8 mouse cellular contexts compared by ENCODE assay signal in the genomic region with DNA sequence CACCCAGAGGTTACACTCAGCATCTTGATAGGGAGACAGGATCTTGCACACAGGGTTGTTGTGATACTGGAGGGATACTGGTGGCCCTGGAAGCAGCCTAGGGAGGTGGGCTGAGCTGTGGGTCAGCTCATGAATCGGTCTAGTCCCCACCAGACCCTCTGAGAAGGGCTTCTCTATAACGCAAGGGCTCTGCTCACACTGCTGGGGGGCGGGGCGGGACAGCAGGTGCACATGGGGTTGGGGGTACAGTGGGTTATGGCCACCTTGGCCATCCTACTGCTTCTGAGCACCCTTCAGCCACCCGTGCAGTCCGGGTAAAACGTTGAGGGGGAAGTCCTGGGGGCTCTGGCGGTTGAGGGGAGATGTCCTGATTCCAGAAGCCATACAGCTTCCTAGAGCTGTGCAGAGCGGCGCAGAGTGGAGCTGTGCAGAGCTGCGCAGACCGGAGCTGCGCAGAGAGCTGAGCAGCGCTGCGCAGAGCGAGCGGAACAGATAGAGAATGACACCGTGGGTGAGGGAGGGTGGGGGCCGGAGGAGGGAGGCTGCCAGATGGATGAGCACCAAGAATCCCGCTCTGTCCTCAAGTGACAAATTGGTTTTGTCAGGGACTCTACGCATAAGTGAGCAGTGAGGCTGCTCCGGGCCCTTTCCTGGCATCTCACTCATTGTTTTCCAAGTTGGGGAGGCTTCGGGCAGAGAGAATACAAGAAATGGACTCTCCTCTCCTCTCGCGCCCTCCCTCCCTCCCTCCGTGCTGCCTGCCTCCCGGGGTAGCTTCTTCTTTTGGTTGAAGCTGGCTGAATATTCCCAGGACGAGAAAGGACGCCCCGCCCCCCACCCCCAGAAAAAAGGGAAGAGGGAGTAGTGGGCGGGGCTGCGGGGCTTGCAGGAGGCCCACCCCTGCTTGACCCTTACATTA. TPM values are rescaled to one million over a fixed set of nuclear protein-coding genes. Genes with fewer than 3 reads are reported as not detected.
DNase-seq lines count a peak whose midpoint lies in the region; ATAC-seq and TF ChIP-seq lines count a peak whose summit lies in the region.

No protein-coding gene starts in this region.

- peaks cover 10 to 48% of the 10 kb centered on the region in 2 experiments for H3K4me1 ChIP-seq in CH12.LX (ENCODE audit: control insufficient read depth in 1 of 2, insufficient read depth in 2 of 2)
- peaks cover 79% of the 10 kb centered on the region for H3K4me1 ChIP-seq in embryonic facial prominence, embryonic 10.5 days
- peaks cover 8% of the 10 kb centered on the region for H3K4me1 ChIP-seq in liver, postnatal 0 days (ENCODE audit: insufficient read depth)
- peaks cover 60% of the 10 kb centered on the region for H3K4me1 ChIP-seq in neural tube, embryonic 12.5 days

- 0 out of 2 replicates have a peak, but pooled peaks have one; percentile 20 for TF ChIP-seq POLR2A in CH12.LX (IDR thresholded peaks at IDR 0.05; ENCODE audit: low read depth, low read length)

- no peaks in the 10 kb centered on the region for H3K36me3 ChIP-seq in CH12.LX (replicated peaks in 1 of 2; ENCODE audit: control insufficient read depth in 1 of 2, insufficient read depth in 1 of 2, low read length in 1 of 2)
- no peaks in the 10 kb centered on the region for H3K36me3 ChIP-seq in embryonic facial prominence, embryonic 10.5 days (replicated peaks)
- H3K36me3 ChIP-seq in liver, postnatal 0 days (replicated peaks; ENCODE audit: insufficient read depth, low read length) = no peaks in the 10 kb centered on the region
- H3K36me3 ChIP-seq in neural tube, embryonic 12.5 days = peaks cover 8% of the 10 kb centered on the region

- no peaks in the 10 kb centered on the region for H3K9me3 ChIP-seq in CH12.LX (replicated peaks; ENCODE audit: low read length)
- no peaks in the 10 kb centered on the region for H3K9me3 ChIP-seq in embryonic facial prominence, embryonic 10.5 days
- no peaks in the 10 kb centered on the region for H3K9me3 ChIP-seq in liver, postnatal 0 days (ENCODE audit: low read length)
- no peaks in the 10 kb centered on the region for H3K9me3 ChIP-seq in neural tube, embryonic 12.5 days

- dilution Hi-C loops in CH12.LX (cut with MboI; ENCODE audit: extremely low pct_ligation_motif_present, extremely low pct_unique_long_range_greater_than_20kb, low sequenced_read_pairs) = no loop called here

- no peak for TF ChIP-seq CTCF in CH12.LX (conservative IDR thresholded peaks at IDR 0.05 in 1 of 2, IDR thresholded peaks at IDR 0.05 in 1 of 2; ENCODE audit: low read depth in 2 of 2, low read length in 2 of 2)
- no peak for TF ChIP-seq CTCF in liver, postnatal 0 days (IDR thresholded peaks at IDR 0.05; ENCODE audit: low read depth)

- peak; percentile 65; the same call in 1 of the 2 replicates for ATAC-seq in liver, postnatal 0 days
- ATAC-seq in neural tube, embryonic 12.5 days (ENCODE audit: low FRiP score, low read depth) = peak; percentile 85

- no peak for TF ChIP-seq RAD21 in CH12.LX (IDR thresholded peaks at IDR 0.05; ENCODE audit: low read depth, low read length)

- DNase-seq in CH12.LX (ENCODE audit: extremely low read depth) = no peak
- DNase-seq in adrenal gland, adult 8-10 months = peak; percentile 56
- DNase-seq in embryonic facial prominence, embryonic 10.5 days (ENCODE audit: low spot score) = peak; percentile 75
- peak; percentile 56 to 68 for DNase-seq in heart, postnatal 14 days
- peak; percentile 73 to 77 for DNase-seq in layer of hippocampus, adult 8-10 months (ENCODE audit: low spot score in 2 of 2)
- DNase-seq in liver, postnatal 0 days = peak; percentile 44
- peak; percentile 48 to 65 for DNase-seq in thymus, postnatal 36 days

- H3K4me2 ChIP-seq in CH12.LX (ENCODE audit: insufficient read depth, low read depth, poor library complexity, severe bottlenecking) = peak overlapping the region; percentile 79
- H3K4me2 ChIP-seq in liver, postnatal 0 days (ENCODE audit: low read depth, low read length) = peak overlapping the region; percentile 70
- peak overlapping the region; percentile 62 for H3K4me2 ChIP-seq in neural tube, embryonic 12.5 days (replicated peaks)

- H3K79me2 ChIP-seq in CH12.LX (replicated peaks; ENCODE audit: control insufficient read depth, extremely low read depth, insufficient read depth, poor library complexity, severe bottlenecking) = no peaks in the 10 kb centered on the region

- peak overlapping the region in 2 of 3 experiments; percentile 27 to 30 for H3K4me3 ChIP-seq in CH12.LX (replicated peaks in 1 of 3; ENCODE audit: low read depth in 2 of 3, low read length in 2 of 3, poor library complexity in 1 of 3)
- peak overlapping the region; percentile 56 for H3K4me3 ChIP-seq in embryonic facial prominence, embryonic 10.5 days
- peak overlapping the region; percentile 24; the same call in 1 of the 2 replicates for H3K4me3 ChIP-seq in liver, postnatal 0 days (ENCODE audit: low read depth, low read length)
- H3K4me3 ChIP-seq in neural tube, embryonic 12.5 days = peak overlapping the region; percentile 21

- no peak for TF ChIP-seq EP300 in CH12.LX (IDR thresholded peaks at IDR 0.05; ENCODE audit: low read length)
- no peak for TF ChIP-seq EP300 in liver, postnatal 0 days (IDR thresholded peaks at IDR 0.05; ENCODE audit: low read depth)

- no peak overlapping the region for H3K27ac ChIP-seq in CH12.LX (ENCODE audit: insufficient read depth, low read depth)
- H3K27ac ChIP-seq in embryonic facial prominence, embryonic 10.5 days (replicated peaks) = peak overlapping the region; percentile 83
- no peak overlapping the region for H3K27ac ChIP-seq in liver, postnatal 0 days (ENCODE audit: low read depth)
- H3K27ac ChIP-seq in neural tube, embryonic 12.5 days = peak overlapping the region; percentile 93

- in situ Hi-C loops in CH12.LX (cut with MboI; ENCODE audit: low pct_ligation_motif_present, low pct_unique_long_range_greater_than_20kb, low sequenced_read_pairs) = no loop called here

- intact Hi-C loops in heart, postnatal 14 days (cut with DNase I) = no loop called here

- peaks cover 8% of the 10 kb centered on the region for H3K27me3 ChIP-seq in CH12.LX (replicated peaks)
- peaks cover 24% of the 10 kb centered on the region; the same call in 1 of the 2 replicates for H3K27me3 ChIP-seq in embryonic facial prominence, embryonic 10.5 days (replicated peaks; ENCODE audit: low read depth, poor library complexity, severe bottlenecking)
- H3K27me3 ChIP-seq in liver, postnatal 0 days (ENCODE audit: insufficient read depth, low read length) = no peaks in the 10 kb centered on the region
- no peaks in the 10 kb centered on the region for H3K27me3 ChIP-seq in neural tube, embryonic 12.5 days (replicated peaks)

- WGBS in embryonic facial prominence, embryonic 10.5 days = 8% methylated on average over 32 of the region's 32 CpGs
- 10% methylated on average over 32 of the region's 32 CpGs for WGBS in liver, postnatal 0 days (ENCODE audit: insufficient replicate concordance)
- WGBS in neural tube, embryonic 12.5 days = 6% methylated on average over 32 of the region's 32 CpGs

- H3K9ac ChIP-seq in CH12.LX (ENCODE audit: insufficient read depth, low read depth) = peak overlapping the region; percentile 18; the same call in 1 of the 2 replicates
- no peak overlapping the region for H3K9ac ChIP-seq in liver, postnatal 0 days (replicated peaks)
- H3K9ac ChIP-seq in neural tube, embryonic 12.5 days = peak overlapping the region; percentile 56

RNA-seq across cellular contexts. Expression of a gene that starts 16.6 kb away (rescaled TPM):
- not detected in 2 replicates for total RNA-seq in CH12.LX (2012; rRNA removed)
- not detected in 2 replicates for total RNA-seq in CH12.LX (2014; rRNA removed)
- not detected in 2 replicates for polyA plus RNA-seq in CH12.LX (2012; ENCODE audit: insufficient read length, low read depth)
- 100 to 1,000 TPM in 2 of 4 experiments, 10 to 100 TPM in 2; 43.8 to 117 (median 81.5) TPM for total RNA-seq in adrenal gland, adult 8-10 months (2022)
- 18.1 and 23.2 TPM in 2 replicates for polyA plus RNA-seq in embryonic facial prominence, embryonic 10.5 days (2016; fragmentation: Nextera tagmentation; extraction: Ambion mirVana)
- total RNA-seq in heart, postnatal 14 days (2021) = 10 to 100 TPM; 27.7 to 32.1 TPM
- total RNA-seq in layer of hippocampus, adult 8-10 months (2022) = 10 to 100 TPM; 18.6 to 22.1 (median 20.0) TPM
- 1.4 and 4.0 TPM in 2 replicates for polyA plus RNA-seq in liver, postnatal 0 days (2015; fragmentation: Nextera tagmentation; extraction: Ambion mirVana)
- 91.2 and 110 TPM in 2 replicates for polyA plus RNA-seq in neural tube, embryonic 12.5 days (2016; fragmentation: Nextera tagmentation; extraction: Ambion mirVana)

RNA-seq across cellular contexts. Expression of a gene that starts 31.8 kb away (rescaled TPM):
- total RNA-seq in CH12.LX (2012; rRNA removed) (60.1 and 63.7 TPM in 2 replicates), CH12.LX (2014; rRNA removed) (64.9 and 82.2 TPM in 2 replicates)
- polyA plus RNA-seq in CH12.LX (2012; ENCODE audit: insufficient read length, low read depth) = 30.6 and 44.5 TPM in 2 replicates
- 10 to 100 TPM; 28.2 to 43.9 (median 32.6) TPM for total RNA-seq in adrenal gland, adult 8-10 months (2022)
- 56.9 and 58.1 TPM in 2 replicates for polyA plus RNA-seq in embryonic facial prominence, embryonic 10.5 days (2016; fragmentation: Nextera tagmentation; extraction: Ambion mirVana)
- total RNA-seq in heart, postnatal 14 days (2021) = 10 to 100 TPM; 37.3 to 37.8 TPM
- total RNA-seq in layer of hippocampus, adult 8-10 months (2022) = 10 to 100 TPM; 23.0 to 33.2 (median 28.8) TPM
- polyA plus RNA-seq in liver, postnatal 0 days (2015; fragmentation: Nextera tagmentation; extraction: Ambion mirVana) = 32.6 and 33.0 TPM in 2 replicates
- 63.7 and 64.0 TPM in 2 replicates for polyA plus RNA-seq in neural tube, embryonic 12.5 days (2016; fragmentation: Nextera tagmentation; extraction: Ambion mirVana)

RNA-seq across cellular contexts. Expression of a gene that starts 32.0 kb away (rescaled TPM):
- total RNA-seq in CH12.LX (2012; rRNA removed) = 106 and 110 TPM in 2 replicates
- 104 and 116 TPM in 2 replicates for total RNA-seq in CH12.LX (2014; rRNA removed)
- polyA plus RNA-seq in CH12.LX (2012; ENCODE audit: insufficient read length, low read depth) = 109 and 133 TPM in 2 replicates
- 10 to 100 TPM; 31.8 to 41.1 (median 33.4) TPM for total RNA-seq in adrenal gland, adult 8-10 months (2022)
- 88.3 and 97.5 TPM in 2 replicates for polyA plus RNA-seq in embryonic facial prominence, embryonic 10.5 days (2016; fragmentation: Nextera tagmentation; extraction: Ambion mirVana)
- 10 to 100 TPM; 34.4 to 37.3 TPM for total RNA-seq in heart, postnatal 14 days (2021)
- 10 to 100 TPM; 29.1 to 36.5 (median 32.4) TPM for total RNA-seq in layer of hippocampus, adult 8-10 months (2022)
- polyA plus RNA-seq in liver, postnatal 0 days (2015; fragmentation: Nextera tagmentation; extraction: Ambion mirVana) = 18.5 and 19.0 TPM in 2 replicates
- polyA plus RNA-seq in neural tube, embryonic 12.5 days (2016; fragmentation: Nextera tagmentation; extraction: Ambion mirVana) = 92.0 and 94.4 TPM in 2 replicates

RNA-seq across cellular contexts. Expression of a gene that starts 35.9 kb away (rescaled TPM):
- total RNA-seq in CH12.LX (2012; rRNA removed) (not detected in 2 replicates), CH12.LX (2014; rRNA removed) (not detected in 2 replicates)
- not detected in 2 replicates for polyA plus RNA-seq in CH12.LX (2012; ENCODE audit: insufficient read length, low read depth)
- under 1 TPM in 3 of 4 experiments, not detected in 1; 0.17 to 0.99 (median 0.19) TPM for total RNA-seq in adrenal gland, adult 8-10 months (2022)
- polyA plus RNA-seq in embryonic facial prominence, embryonic 10.5 days (2016; fragmentation: Nextera tagmentation; extraction: Ambion mirVana) = not detected in 2 replicates
- not detected for total RNA-seq in heart, postnatal 14 days (2021)
- not detected for total RNA-seq in layer of hippocampus, adult 8-10 months (2022)
- polyA plus RNA-seq in liver, postnatal 0 days (2015; fragmentation: Nextera tagmentation; extraction: Ambion mirVana) = not detected in 2 replicates
- 0.08 TPM in 1 of 2 replicates, not detected in the other for polyA plus RNA-seq in neural tube, embryonic 12.5 days (2016; fragmentation: Nextera tagmentation; extraction: Ambion mirVana)

RNA-seq across cellular contexts. Expression of a gene that starts 41.0 kb away (rescaled TPM):
- 13.2 and 16.0 TPM in 2 replicates for total RNA-seq in CH12.LX (2012; rRNA removed)
- total RNA-seq in CH12.LX (2014; rRNA removed) = 3.7 and 4.1 TPM in 2 replicates
- polyA plus RNA-seq in CH12.LX (2012; ENCODE audit: insufficient read length, low read depth) = 15.4 and 17.7 TPM in 2 replicates
- total RNA-seq in adrenal gland, adult 8-10 months (2022) = 10 to 100 TPM; 45.7 to 69.2 (median 52.9) TPM
- 23.8 and 26.8 TPM in 2 replicates for polyA plus RNA-seq in embryonic facial prominence, embryonic 10.5 days (2016; fragmentation: Nextera tagmentation; extraction: Ambion mirVana)
- total RNA-seq in heart, postnatal 14 days (2021) = 10 to 100 TPM; 39.8 to 40.4 TPM
- total RNA-seq in layer of hippocampus, adult 8-10 months (2022) = 10 to 100 TPM; 47.2 to 58.6 (median 51.2) TPM
- 16.5 and 18.0 TPM in 2 replicates for polyA plus RNA-seq in liver, postnatal 0 days (2015; fragmentation: Nextera tagmentation; extraction: Ambion mirVana)
- 48.2 and 49.3 TPM in 2 replicates for polyA plus RNA-seq in neural tube, embryonic 12.5 days (2016; fragmentation: Nextera tagmentation; extraction: Ambion mirVana)

Comparison
In these comparisons a context has a peak if more than half of its experiments do, and no peak if none do; other contexts are left out.
1. H3K27ac ChIP-seq: peak in embryonic facial prominence, embryonic 10.5 days (single experiment) and neural tube, embryonic 12.5 days (single experiment); none in CH12.LX (single experiment) and liver, postnatal 0 days (single experiment).
2. RNA of a gene that starts 16.6 kb away (total RNA-seq): 43.8 to 117 TPM in adrenal gland, adult 8-10 months, 27.7 to 32.1 TPM in heart, postnatal 14 days and 18.6 to 22.1 TPM in layer of hippocampus, adult 8-10 months; not detected in CH12.LX; every median in the first group is over 10 times any median in the second.
3. Peak in every context shown above with its lines, with median percentiles within 50 percentile points of each other: H3K4me2 ChIP-seq and H3K4me3 ChIP-seq.